Mouse (Mus musculus) right cerebral cortex, postnatal 36 days (tissue): Measurements from ENCODE around the gene Ganab.

ENCODE experiments used
- DNase-seq, 2 experiments: peaks; one replicate each; pipeline ENCODE4 v3.0.0; 2022; ENCODE audit warnings: low spot score in 2 of 2, mixed read lengths in 1 of 2

Ganab gene

GRCm38 (mm10) chr19:8929224-8930088 is 31.6 kb downstream of the Ganab start, which contains the start of the genes Rom1 and Eml3:
Gene Rom1, minus strand, starts transcription at chr19:8929356.
Gene Eml3, plus strand, starts transcription at chr19:8929552.
- no peak for DNase-seq

GRCm38 (mm10) chr19:8930117-8930516 is 32.2 kb downstream of the Ganab start:
- no peak for DNase-seq

DNA sequence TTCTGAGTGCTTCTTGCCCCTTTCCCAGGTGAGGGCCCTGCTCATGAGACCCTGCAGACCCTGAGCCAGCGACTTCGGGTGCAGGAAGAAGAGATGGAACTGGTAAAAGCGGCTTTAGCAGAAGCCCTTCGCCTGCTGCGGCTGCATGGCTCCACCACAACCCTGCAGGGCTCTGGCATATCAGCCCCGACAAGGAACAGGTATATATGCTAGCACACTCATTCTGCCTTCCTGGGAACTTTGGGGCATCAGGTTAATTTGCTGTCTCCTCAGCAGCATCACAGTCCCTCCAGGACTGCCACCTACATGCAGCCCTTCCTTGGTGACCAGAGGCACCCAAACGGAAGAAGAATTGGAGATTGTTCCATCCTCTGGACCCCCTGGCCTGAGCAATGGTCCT is 32.9 kb downstream of the Ganab start:
- DNase-seq: no peak

- no peak for DNase-seq
Measured at GRCm38 (mm10) chr19:8936736-8937135, 38.9 kb downstream of the Ganab start.

GRCm38 (mm10) chr19:8940526-8941133 is 42.8 kb downstream of the Ganab start:
- DNase-seq: no peak

DNA sequence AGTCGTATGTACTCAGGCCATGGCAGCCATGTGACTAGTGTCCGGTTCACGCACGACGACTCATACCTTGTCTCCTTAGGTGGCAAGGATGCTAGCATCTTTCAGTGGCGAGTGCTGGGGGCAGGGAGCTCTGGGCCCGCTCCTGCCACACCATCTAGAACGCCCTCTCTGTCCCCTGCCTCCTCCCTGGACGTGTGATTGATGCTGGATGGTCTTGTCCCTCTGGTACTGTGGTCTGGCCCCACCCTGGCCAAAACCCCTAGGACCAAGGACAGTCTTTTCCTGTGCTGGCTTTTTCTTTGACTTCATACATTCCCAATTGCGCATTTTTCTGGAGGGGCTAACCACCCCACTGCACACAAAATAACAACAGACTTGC is 43.3 kb downstream of the Ganab start:
- DNase-seq: no peak

DNA sequence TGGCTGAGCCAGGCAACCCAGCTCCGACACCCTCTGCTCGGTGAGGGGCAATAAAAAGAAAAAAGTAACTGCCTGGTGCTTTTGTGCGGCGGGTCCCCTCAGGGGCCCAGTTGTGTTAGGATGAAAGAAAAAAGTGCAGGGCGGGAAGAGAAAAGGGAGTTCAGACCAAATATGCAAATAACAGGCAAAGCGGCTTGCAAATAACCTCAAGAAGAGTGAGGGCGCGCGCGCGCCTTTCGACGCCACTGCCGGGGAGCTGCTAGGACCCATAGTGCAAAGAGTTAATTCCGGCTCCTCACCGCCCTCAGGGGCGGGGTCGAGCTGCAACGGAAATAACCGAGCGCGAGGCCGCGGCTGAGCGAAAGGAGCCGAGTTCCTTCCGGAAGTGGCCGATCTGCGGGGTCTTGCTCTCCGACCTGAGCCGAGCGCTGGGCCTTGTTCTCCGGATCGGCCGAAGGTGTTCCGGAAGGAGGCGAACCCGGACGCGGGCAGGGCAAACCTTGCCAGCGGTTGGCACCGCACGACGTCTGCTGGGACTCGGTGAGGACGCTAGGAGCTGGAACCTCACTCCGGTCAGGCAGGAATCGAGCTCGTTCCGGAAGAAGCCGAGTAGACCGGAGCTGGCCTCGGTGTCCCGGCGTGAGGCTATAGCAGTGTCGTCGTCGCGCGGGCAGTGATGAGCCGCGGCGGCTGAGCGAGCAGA is 43.8 kb downstream of the Ganab start, which contains the start of gene Mta2:
Gene Mta2, plus strand, starts transcription at position 361 of the 703 bp plus-strand sequence.
- peak; percentile 89 to 90 for DNase-seq

- DNase-seq: no peak
Measured at GRCm38 (mm10) chr19:8942276-8942964, 44.5 kb downstream of the Ganab start.

GRCm38 (mm10) chr19:8943047-8943446 is 45.2 kb downstream of the Ganab start:
- DNase-seq: no peak

DNA sequence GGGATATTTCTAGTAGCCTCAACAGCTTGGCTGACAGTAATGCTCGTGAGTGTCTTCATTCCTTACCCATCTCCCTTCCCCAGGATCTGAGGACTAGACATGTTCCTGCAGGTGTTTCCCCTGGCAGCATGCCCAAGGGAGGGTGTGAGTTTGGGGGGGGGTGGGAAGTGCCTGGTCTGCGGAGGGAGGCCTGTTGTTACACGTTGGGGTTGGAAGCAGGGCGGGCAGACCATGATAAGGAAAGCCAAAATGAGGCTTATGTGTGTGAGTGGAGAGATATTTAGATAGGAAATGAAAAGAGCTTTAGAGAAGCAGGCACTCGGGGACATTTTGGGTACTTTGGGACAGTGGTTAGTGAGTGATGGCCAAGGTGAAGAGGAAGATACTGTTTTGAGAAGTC is 46.2 kb downstream of the Ganab start:
- DNase-seq: no peak

DNA sequence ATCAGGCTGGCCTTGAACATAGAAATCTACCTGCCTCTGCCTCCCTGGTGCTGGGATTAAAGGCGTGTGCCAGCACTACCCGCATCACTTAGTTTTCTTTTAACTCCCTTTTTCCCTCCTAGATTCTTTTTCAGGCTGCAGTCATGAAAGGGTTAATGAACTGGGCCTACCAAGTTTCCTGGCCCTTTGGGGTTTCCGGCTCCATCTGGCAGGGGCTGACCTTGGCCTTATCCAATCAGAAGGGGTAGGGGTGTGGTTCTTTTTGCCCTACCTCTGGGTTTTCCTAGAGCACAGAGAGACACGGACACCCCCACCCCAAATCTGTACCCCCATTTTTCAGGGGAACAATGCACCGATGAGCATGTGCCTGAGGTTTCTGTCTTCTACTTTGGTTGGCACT is 46.9 kb downstream of the Ganab start:
- no peak for DNase-seq

GRCm38 (mm10) chr19:8945251-8945650 is 47.4 kb downstream of the Ganab start:
- no peak for DNase-seq

- DNase-seq: no peak
Measured at GRCm38 (mm10) chr19:8946929-8947328, 49.1 kb downstream of the Ganab start.

DNA sequence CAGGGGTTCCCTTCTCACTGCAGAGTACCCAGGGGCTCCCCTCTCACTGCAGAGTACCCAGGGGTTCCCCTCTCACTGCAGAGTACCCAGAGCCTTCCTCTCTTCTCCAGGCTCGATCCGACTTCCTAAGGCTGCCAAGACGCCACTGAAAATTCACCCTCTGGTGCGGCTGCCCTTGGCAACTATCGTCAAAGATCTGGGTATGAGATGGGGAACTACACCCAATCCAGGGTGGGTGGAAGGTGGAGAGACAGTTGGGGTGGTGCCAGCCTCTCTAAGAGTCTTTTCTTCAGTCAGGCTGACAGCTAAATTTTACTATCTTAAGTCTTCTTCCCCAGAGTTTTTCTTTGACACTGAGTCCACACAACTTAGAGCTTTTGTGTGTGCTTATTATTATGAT is 52.3 kb downstream of the Ganab start:
- no peak for DNase-seq

DNA sequence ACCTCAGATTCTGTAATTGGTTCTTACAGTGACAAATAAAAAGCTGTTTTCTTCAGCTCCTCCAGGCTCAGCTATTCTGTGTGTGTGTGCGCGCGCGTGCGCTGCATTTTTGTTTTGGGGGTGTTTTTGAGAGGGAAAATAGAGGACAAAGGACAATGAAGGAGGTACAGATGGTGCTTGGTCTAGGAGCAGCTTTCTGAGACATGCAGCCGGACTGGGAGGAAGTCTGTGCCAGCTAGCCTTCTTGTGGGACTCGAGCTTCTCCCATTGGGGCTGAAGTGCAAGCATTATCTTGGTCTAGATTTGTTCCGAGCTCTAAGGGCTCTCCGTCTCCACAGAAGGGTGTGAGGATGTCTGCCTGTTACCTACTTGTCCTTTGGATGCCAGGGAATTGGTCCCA is 54.4 kb downstream of the Ganab start:
- DNase-seq: no peak

DNA sequence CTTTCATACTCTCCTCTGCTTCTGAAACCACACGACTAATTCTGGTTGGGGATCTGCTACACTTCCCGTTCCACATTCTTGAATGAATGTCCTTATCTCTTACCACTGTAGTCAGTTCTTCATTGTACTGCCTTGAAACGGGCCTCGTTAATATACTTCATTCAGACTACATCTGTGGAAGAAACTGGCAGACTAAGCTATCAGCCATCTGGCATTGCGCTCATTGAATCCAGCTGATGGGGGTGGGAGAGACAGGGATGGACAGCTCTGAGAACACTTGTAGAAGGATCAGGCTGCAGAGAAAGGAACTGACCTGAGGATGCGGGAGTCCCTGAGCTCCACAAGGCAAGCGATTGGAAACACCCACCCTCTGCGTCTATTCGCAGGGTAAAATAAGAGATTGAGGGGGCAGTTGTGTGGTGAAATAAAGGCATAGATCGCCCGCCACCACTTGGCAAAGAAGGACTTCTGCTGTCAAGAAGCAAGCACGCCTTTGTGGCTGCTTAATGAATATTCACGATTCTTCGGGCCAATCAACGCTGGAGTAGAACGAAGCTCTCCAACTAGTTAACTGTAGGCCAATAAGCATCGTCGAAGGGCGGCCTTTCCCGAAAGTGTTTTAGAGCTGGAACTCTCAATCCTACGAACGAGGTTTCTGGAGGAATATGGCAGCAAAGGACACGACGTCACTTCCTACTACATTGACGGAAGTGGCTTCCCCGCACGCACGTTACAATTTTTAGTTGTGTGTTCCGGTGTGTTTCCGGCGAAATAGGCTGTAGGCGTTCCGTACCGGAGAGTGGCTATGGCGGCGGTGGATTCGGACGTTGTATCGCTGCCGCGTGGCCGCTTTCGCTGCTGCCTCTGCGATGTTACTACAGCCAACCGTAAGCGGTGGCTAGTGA is 55.5 kb downstream of the Ganab start, which contains the start of gene Tut1:
Gene Tut1, plus strand, starts transcription at position 713 of the 905 bp plus-strand sequence.
- DNase-seq: peak; percentile 91 to 93

DNA sequence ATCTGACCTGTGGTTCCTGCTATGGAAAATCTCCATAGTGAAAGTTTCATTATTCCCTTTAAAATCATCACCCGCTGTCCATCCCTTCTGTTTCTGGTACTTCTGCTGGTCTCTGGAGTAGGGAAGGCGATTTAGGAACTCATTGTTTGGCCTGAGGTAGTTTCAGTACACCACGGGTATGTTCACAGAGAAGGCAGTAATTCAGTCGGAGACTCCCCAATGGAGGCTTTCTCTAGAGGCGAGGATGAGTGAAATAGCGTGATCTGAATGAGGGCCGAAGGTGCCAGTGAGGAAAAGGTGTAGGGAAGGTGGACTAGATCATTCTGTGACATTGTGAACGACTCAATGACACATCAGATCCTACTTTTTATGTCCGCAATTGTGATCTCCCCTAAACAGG is 56.3 kb downstream of the Ganab start:
- no peak for DNase-seq

DNA sequence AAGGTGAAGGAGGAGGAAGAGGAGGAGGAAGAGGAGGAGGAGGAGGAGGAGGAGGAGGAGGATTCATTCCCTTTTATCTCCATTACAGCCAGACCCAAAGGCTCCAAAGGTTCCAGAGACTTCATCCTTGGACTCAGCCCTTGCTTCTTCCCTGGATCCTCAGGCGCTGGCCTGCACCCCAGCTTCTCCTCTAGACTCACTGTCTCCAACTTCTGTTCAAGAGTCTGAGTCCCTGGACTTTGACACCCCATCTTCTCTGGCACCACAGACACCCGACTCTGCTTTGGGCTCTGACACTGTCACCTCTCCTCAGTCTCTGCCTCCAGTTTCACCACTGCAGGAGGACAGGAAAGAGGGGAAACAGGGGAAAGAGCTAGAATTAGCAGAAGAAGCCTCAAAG is 64.4 kb downstream of the Ganab start:
- DNase-seq: no peak

- no peak for DNase-seq
Measured at GRCm38 (mm10) chr19:8965075-8965474, 67.2 kb downstream of the Ganab start.

DNA sequence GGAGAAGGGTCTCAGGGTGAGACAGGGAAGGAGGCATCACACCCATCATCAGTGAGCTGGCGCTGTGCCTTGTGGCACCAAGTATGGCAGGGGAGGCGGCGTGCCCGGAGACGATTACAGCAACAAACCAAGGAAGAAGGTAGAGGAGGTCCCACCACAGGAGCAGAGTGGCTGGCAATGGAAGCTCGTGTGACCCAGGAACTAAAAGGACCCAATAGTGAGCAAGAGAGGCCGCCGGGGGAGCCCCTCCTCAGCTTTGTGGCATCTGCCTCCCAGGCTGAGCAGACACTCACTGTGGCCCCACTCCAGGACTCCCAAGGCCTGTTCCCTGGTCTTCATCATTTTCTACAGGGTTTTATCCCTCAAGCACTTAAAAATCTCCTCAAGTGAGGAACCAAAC is 67.9 kb downstream of the Ganab start:
- no peak for DNase-seq

- no peak for DNase-seq
Measured at GRCm38 (mm10) chr19:8966198-8966589, 68.3 kb downstream of the Ganab start.
